Mouse (Mus musculus) heart, adult 2 months (tissue): ENCODE results near the gene Slc26a6. TPM values are rescaled to one million over a fixed set of nuclear protein-coding genes. Genes with fewer than 3 reads are reported as not detected.

Source experiments
- DNase-seq, 2 experiments: peaks; one replicate each; pipeline ENCODE4 v3.0.0; 2021
- H3K27ac ChIP-seq: fragments of 200-600 bp; 2 replicates; pipeline ENCODE4 v1.8.1; 2022
- H3K27me3 ChIP-seq: fragments of 200-500 bp; 2 replicates; pipeline ENCODE4 v1.6.1; 2012; ENCODE audit warnings: mild to moderate bottlenecking, low read length, inconsistent platforms, mixed read lengths; ENCODE audit not compliant: control insufficient read depth, insufficient read depth
- H3K36me3 ChIP-seq: fragments of 200-500 bp; 2 replicates; pipeline ENCODE4 v1.6.1; 2012; ENCODE audit warnings: low read length, inconsistent platforms; ENCODE audit not compliant: control insufficient read depth, insufficient read depth
- H3K4me1 ChIP-seq: fragments of 200-500 bp; 2 replicates; pipeline ENCODE4 v1.6.1; 2011; ENCODE audit warnings: low read length; ENCODE audit not compliant: control insufficient read depth, insufficient read depth
- H3K4me3 ChIP-seq: fragments of 200-600 bp; 2 replicates; pipeline ENCODE4 v1.8.1; 2022
- H3K79me2 ChIP-seq: fragments of 200-500 bp; replicated peaks from 2 replicates; pipeline ENCODE4 v1.6.1; 2012; ENCODE audit warnings: mild to moderate bottlenecking, inconsistent platforms, low read length, moderate library complexity, mixed read lengths; ENCODE audit not compliant: control insufficient read depth, insufficient read depth
- H3K9ac ChIP-seq: fragments of 200-500 bp; 2 replicates; pipeline ENCODE4 v1.6.1; 2012; ENCODE audit warnings: low read depth, mild to moderate bottlenecking, control low read depth, inconsistent platforms, low read length, mixed read lengths
- CTCF ChIP-seq: fragments of 200-600 bp; IDR thresholded peaks from 2 replicates; pipeline ENCODE4 v1.8.1; 2022; ENCODE audit warnings: antibody characterized with exemption, mild to moderate bottlenecking, moderate library complexity
- EP300 ChIP-seq: fragments of 200-500 bp; IDR thresholded peaks from 2 replicates; pipeline ENCODE4 v1.6.1; 2011; ENCODE audit warnings: low read depth, low read length, control low read depth; ENCODE audit not compliant: insufficient read depth
- POLR2A ChIP-seq: fragments of 200-500 bp; IDR thresholded peaks from 2 replicates; pipeline ENCODE4 v1.6.1; 2011; ENCODE audit warnings: mild to moderate bottlenecking, low read depth, low read length, control low read depth; ENCODE audit not compliant: insufficient read depth
- WGBS: fragments of 180-500 bp; shearing (Covaris S2); methylation state at CpG from one replicate; pipeline ENCODE4 v1.1.7; 2018; 5-methylcytosine and 5-hydroxymethylcytosine counted together
- intact Hi-C: fragments of 180-260 bp; cut with DNase I; formaldehyde crosslinking; loops from one replicate; pipeline ENCODE4 v1.15.1; 2025
- polyA plus RNA-seq: library from polyadenylated mRNA; depleted of rRNA; stranded (reverse); fragments of >200 nt; gene quantifications from 2 replicates; pipeline ENCODE4 v1.2.3, GENCODE M21; 2012
- total RNA-seq, 2 experiments: library from RNA; stranded (reverse); gene quantifications; 2 replicates each; pipeline ENCODE4 v1.2.3; 2021

The Slc26a6 gene
- total and polyA plus RNA-seq, 3 experiments = 20.8 to 34.5 (median 24.3) TPM

DNA sequence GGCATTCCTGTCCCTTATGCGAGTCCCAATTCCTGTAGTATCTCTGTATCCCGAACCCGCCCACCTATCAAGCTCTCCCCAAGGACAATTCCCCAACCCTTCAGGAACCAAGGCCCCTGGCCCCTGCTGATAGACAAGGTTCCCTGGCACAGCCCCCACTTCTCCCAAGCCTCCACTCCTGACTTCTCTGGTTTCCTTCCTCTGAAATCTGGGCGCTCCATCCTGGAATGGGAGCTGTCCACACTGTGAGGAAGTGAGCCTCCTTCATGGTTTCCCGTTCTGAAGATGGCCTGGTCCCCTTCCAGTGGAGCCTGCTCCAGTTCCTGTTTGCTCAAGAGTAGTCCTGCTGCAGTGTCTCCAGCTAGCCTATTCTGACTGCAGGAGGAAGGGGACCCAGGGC lies 43.9 kb upstream of the Slc26a6 start:
- H3K4me3 ChIP-seq = peak overlapping the region; percentile 95

DNA sequence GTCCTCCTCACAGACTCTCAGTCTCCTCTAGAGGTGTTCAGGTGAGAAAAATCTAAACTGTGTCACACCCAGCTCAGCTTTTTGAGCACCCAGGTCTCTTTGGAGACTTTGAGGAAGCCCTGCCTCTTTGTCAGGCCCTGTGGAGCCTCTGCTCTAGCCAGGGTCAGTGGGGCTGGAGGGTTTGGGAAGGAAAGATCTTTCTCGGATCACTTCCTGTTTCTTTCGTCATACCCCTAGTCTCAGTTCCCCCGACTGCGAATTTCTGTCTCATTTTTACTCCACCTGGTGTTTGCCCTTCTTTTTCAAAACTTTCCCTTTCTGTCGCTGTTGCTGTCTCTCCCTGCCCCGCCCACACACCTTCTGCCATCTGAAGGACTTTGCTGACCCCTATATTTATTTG lies 43.4 kb upstream of the Slc26a6 start:
- peak overlapping the region; percentile 95; the same call in 1 of the 2 replicates for H3K4me3 ChIP-seq
- no peaks in the 10 kb centered on the region for H3K27me3 ChIP-seq
- no peak for DNase-seq
- WGBS = 56% methylated on average over 6 of the region's 6 CpGs
- H3K9ac ChIP-seq = no peak overlapping the region
- intact Hi-C loops = loop anchor here (2.0 kb wide), 1 partner anchor 17 kb away; the partner anchor contains the start of gene Celsr3
- H3K79me2 ChIP-seq = no peaks in the 10 kb centered on the region
- H3K27ac ChIP-seq = peak overlapping the region; percentile 89
- TF ChIP-seq EP300 (no peak), POLR2A (no peak), CTCF (no peak)
- H3K4me1 ChIP-seq = peaks cover 14% of the 10 kb centered on the region
- H3K36me3 ChIP-seq = no peaks in the 10 kb centered on the region; the same call in 1 of the 2 replicates

More for the DNA sequence above, 43.9 kb upstream of the Slc26a6 start:
- H3K36me3 ChIP-seq = no peaks in the 10 kb centered on the region; the same call in 1 of the 2 replicates
- TF ChIP-seq POLR2A = no peak
- no peak for TF ChIP-seq EP300
- TF ChIP-seq CTCF = no peak
- H3K79me2 ChIP-seq = no peaks in the 10 kb centered on the region
- DNase-seq = peak; percentile 49 to 59
- peaks cover 14% of the 10 kb centered on the region for H3K4me1 ChIP-seq
- intact Hi-C loops = loop anchor here (2.0 kb wide), 1 partner anchor 18 kb away; the partner anchor contains the start of gene Celsr3
- no peaks in the 10 kb centered on the region for H3K27me3 ChIP-seq
- peak overlapping the region; percentile 89 for H3K27ac ChIP-seq
- peak overlapping the region; percentile 99; the same call in 1 of the 2 replicates for H3K9ac ChIP-seq
- WGBS = 31% methylated on average over 5 of the region's 5 CpGs

DNA sequence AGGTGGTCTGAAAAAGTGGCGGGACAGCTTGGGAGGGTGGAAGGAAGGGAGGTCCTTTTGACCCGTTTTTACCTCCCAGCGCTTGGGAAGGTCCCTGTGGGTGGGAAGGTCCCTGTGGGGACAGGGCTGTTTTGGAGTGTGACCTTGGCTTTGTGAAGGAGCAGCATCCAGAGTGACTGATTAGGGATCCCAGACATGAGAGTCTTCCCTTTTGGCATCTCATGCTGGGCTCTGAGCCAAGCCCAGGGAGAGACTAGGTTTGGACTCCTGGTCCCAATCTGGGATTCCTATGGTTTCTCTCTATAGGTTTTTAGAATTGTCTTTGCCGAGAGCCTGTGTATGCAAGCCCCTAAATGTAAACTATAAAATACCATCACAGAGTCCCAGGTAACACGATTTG lies 42.6 kb upstream of the Slc26a6 start:
- Histone ChIP-seq H3K27ac (no peak overlapping the region), H3K36me3 (no peaks in the 10 kb centered on the region; the same call in 1 of the 2 replicates), H3K9ac (no peak overlapping the region), H3K4me3 (no peak overlapping the region), H3K4me1 (peaks cover 14% of the 10 kb centered on the region), H3K27me3 (no peaks in the 10 kb centered on the region), H3K79me2 (no peaks in the 10 kb centered on the region)
- no peak for TF ChIP-seq EP300
- no peak for TF ChIP-seq POLR2A
- TF ChIP-seq CTCF = no peak
- intact Hi-C loops = no loop called here
- WGBS = 53% methylated on average over 5 of the region's 5 CpGs
- no peak for DNase-seq

DNA sequence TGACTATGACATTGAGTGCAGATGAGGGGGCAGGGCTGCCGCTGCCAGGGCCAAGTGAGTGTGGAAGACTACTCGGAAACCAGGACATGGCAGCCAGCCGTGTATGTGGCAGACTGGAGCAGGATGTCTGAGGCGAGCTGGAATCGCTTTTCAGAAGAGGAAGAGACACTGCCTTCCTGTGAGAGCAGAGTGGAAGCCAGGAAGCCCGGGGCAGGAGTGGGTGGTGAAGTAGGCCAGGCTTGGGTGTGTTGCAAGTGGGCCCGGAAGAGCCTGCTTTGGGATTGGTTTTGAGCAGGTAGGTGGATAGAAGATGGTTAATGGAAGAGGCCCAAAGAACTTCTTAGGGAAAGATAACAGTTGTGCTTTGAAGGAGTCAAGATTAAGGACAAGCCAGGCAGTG lies 37.5 kb upstream of the Slc26a6 start:
- WGBS = 54% methylated on average over 7 of the region's 7 CpGs
- no peak for DNase-seq
- H3K4me1 ChIP-seq = no peaks in the 10 kb centered on the region

DNA sequence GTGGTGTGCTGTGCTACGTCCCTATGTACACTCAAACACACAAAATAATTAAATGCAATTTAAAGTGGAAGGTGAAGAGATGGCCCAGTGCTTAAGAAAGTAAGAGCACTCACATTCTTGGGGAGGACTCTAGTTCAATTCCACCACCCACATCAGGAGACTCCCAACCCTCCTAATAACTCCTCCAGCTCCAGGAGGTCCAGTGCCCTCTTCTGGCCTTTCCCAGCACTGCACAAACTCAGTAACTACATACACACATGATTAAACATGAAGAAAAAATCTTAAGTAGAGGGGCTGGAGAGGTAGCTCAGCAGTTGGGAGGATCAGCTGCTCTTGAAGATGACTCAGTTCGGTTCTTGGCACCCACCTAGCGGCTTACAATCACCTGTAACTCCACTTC lies 33.6 kb upstream of the Slc26a6 start:
- intact Hi-C loops = loop anchor here (1.0 kb wide), 1 partner anchor 66 kb away; no protein-coding TSS in a partner anchor
- Histone ChIP-seq H3K4me3 (no peak overlapping the region), H3K9ac (no peak overlapping the region), H3K36me3 (no peaks in the 10 kb centered on the region), H3K27me3 (peaks cover 3% of the 10 kb centered on the region; the same call in 1 of the 2 replicates), H3K79me2 (no peaks in the 10 kb centered on the region), H3K4me1 (no peaks in the 10 kb centered on the region), H3K27ac (no peak overlapping the region)
- 60% methylated on average over 3 of the region's 3 CpGs for WGBS
- peak in 1 of 2 experiments; percentile 72 for DNase-seq
- TF ChIP-seq POLR2A = no peak
- TF ChIP-seq EP300 = peak; percentile 50; the same call in 1 of the 2 replicates
- TF ChIP-seq CTCF = peak; percentile 92

More for the DNA sequence above, 37.5 kb upstream of the Slc26a6 start:
- Histone ChIP-seq H3K27me3 (no peaks in the 10 kb centered on the region), H3K9ac (no peak overlapping the region), H3K36me3 (no peaks in the 10 kb centered on the region), H3K4me3 (no peak overlapping the region), H3K79me2 (no peaks in the 10 kb centered on the region), H3K27ac (no peak overlapping the region)
- no peak for TF ChIP-seq POLR2A
- no peak for TF ChIP-seq CTCF
- TF ChIP-seq EP300 = no peak
- intact Hi-C loops = no loop called here

DNA sequence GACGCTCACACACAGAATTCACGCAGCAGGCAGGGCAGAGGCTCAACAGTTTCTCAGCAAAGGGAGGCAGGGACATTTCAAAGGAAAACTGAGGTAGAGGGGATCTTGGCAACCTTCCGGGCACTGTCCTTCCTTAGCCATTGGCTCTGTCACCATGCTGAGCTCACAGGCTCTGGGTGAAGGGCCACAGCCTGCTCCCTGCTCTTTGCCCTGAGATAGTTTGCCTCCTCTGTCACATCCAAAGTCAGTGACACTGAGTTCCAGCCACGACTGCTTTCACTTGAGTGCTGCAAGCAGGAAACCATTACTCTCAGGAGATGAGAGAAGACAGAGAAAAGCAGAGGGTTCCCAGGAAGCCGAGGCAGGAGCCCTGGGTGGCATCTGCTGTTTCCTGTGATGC lies 33.0 kb upstream of the Slc26a6 start:
- Histone ChIP-seq H3K79me2 (no peaks in the 10 kb centered on the region), H3K36me3 (no peaks in the 10 kb centered on the region), H3K4me1 (no peaks in the 10 kb centered on the region), H3K27me3 (peaks cover 9% of the 10 kb centered on the region; the same call in 1 of the 2 replicates), H3K27ac (no peak overlapping the region), H3K4me3 (no peak overlapping the region), H3K9ac (no peak overlapping the region)
- no peak for TF ChIP-seq POLR2A
- intact Hi-C loops = no loop called here
- DNase-seq = no peak
- 47% methylated on average over 5 of the region's 5 CpGs for WGBS
